ENCODE assay signal across 18 mouse cellular contexts in the genomic region with DNA sequence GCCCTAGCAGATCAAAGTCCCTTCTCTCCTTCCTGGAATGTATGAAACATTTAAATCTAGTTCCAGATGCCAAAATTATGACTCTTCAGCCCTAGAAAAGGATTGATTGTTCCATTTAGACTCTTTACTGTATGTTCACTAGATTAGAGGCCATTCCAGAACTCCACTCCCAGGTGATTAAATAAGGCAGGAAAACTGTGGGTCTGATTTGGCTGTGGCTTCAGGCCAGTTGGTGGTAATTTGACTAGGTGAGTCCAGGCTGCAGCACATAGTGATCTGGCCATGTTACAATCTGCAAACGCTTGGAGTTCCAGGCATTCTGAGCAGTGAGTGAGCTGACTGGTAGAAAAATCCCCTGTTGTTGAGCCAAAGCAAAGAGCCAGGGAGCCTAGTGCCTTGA.
DNase-seq lines count a peak whose midpoint lies in the region; ATAC-seq and TF ChIP-seq lines count a peak whose summit lies in the region.
"Had no signal": no experiment of that assay in that cellular context is flagged by ENCODE, and none has a peak within 500 bp of the region (broad histone marks: within the 10 kb centered on the region; RNA-seq: fewer than 3 reads in every experiment).

No protein-coding gene starts in this region.

- intact Hi-C loops in heart, postnatal 25 days (cut with DNase I), result no loop called here

- no peak for ATAC-seq in heart, postnatal 0 days (ENCODE audit: insufficient read depth, low read depth)
- ATAC-seq in lung, embryonic 14.5 days (ENCODE audit: insufficient read depth), result no peak; the same call in 1 of the 2 replicates
- ATAC-seq in stomach, postnatal 0 days (ENCODE audit: low FRiP score, low TSS enrichment), result 0 out of 2 replicates have a peak, but pooled peaks have one; percentile 54
- ATAC-seq: forebrain, postnatal 0 days; liver, embryonic 12.5 days; midbrain, embryonic 13.5 days; Patski had no signal

- TF ChIP-seq CTCF in heart, postnatal 0 days (IDR thresholded peaks at IDR 0.05; ENCODE audit: low read depth), result no peak
- TF ChIP-seq CTCF in lung, embryonic 14.5 days (IDR thresholded peaks at IDR 0.05; ENCODE audit: low read depth), result no peak
- no peak for TF ChIP-seq CTCF in stomach, postnatal 0 days (IDR thresholded peaks at IDR 0.05; ENCODE audit: low read depth)

- no peak overlapping the region for H3K4me3 ChIP-seq in heart, postnatal 0 days (ENCODE audit: low read depth, low read length)
- H3K4me3 ChIP-seq in lung, embryonic 14.5 days (ENCODE audit: low read depth, low read length), result no peak overlapping the region
- H3K4me3 ChIP-seq in stomach, postnatal 0 days (ENCODE audit: low read depth, low read length), result no peak overlapping the region
- H3K4me3 ChIP-seq: gastrocnemius, adult 2 months; hindbrain, embryonic 15.5 days; liver, embryonic 12.5 days; megakaryocyte, embryonic 14.5 days; midbrain, embryonic 13.5 days had no signal

- WGBS in heart, postnatal 0 days, result 35% methylated on average over 1 of the region's 1 CpGs
- 49% methylated on average over 1 of the region's 1 CpGs for WGBS in lung, embryonic 14.5 days
- 38% methylated on average over 1 of the region's 1 CpGs for WGBS in stomach, postnatal 0 days

- no peak overlapping the region for H3K4me2 ChIP-seq in heart, postnatal 0 days (ENCODE audit: low read depth, low read length)
- no peak overlapping the region for H3K4me2 ChIP-seq in lung, embryonic 14.5 days
- no peak overlapping the region for H3K4me2 ChIP-seq in stomach, postnatal 0 days (replicated peaks; ENCODE audit: low read depth)
- H3K4me2 ChIP-seq: hindbrain, embryonic 15.5 days; liver, embryonic 12.5 days; midbrain, embryonic 13.5 days had no signal

- no peaks in the 10 kb centered on the region for H3K27me3 ChIP-seq in heart, postnatal 0 days (ENCODE audit: control insufficient read depth, insufficient read depth, low read length)
- no peaks in the 10 kb centered on the region for H3K27me3 ChIP-seq in lung, embryonic 14.5 days (ENCODE audit: insufficient read depth, low read length)
- H3K27me3 ChIP-seq in stomach, postnatal 0 days (ENCODE audit: control insufficient read depth, insufficient read depth, low read length), result no peaks in the 10 kb centered on the region
- H3K27me3 ChIP-seq: hindbrain, embryonic 15.5 days; liver, embryonic 12.5 days; megakaryocyte, embryonic 14.5 days; midbrain, embryonic 13.5 days; Patski had no signal

- H3K4me1 ChIP-seq in heart, postnatal 0 days (ENCODE audit: control insufficient read depth, insufficient read depth), result peaks cover 6% of the 10 kb centered on the region; the same call in 1 of the 2 replicates
- H3K4me1 ChIP-seq in lung, embryonic 14.5 days (ENCODE audit: insufficient read depth), result 0 out of 2 replicates have a peak, but pooled peaks cover 3% of the 10 kb centered on the region
- H3K4me1 ChIP-seq in stomach, postnatal 0 days (replicated peaks; ENCODE audit: control insufficient read depth, insufficient read depth), result no peaks in the 10 kb centered on the region
- H3K4me1 ChIP-seq: hindbrain, embryonic 15.5 days; liver, embryonic 12.5 days; megakaryocyte, embryonic 14.5 days; midbrain, embryonic 13.5 days had no signal

- no peak overlapping the region for H3K9ac ChIP-seq in heart, postnatal 0 days (replicated peaks; ENCODE audit: low read depth, low read length)
- H3K9ac ChIP-seq in lung, embryonic 14.5 days, result no peak overlapping the region
- H3K9ac ChIP-seq in stomach, postnatal 0 days (ENCODE audit: low read length), result no peak overlapping the region
- H3K9ac ChIP-seq: forebrain, postnatal 0 days; hindbrain, embryonic 15.5 days; liver, embryonic 12.5 days; midbrain, embryonic 13.5 days had no signal

- TF ChIP-seq EP300 in heart, postnatal 0 days (IDR thresholded peaks at IDR 0.05; ENCODE audit: low read depth), result no peak
- TF ChIP-seq EP300 in stomach, postnatal 0 days (optimal IDR thresholded peaks at IDR 0.05), result no peak

- no peaks in the 10 kb centered on the region for H3K36me3 ChIP-seq in heart, postnatal 0 days (replicated peaks; ENCODE audit: control insufficient read depth, insufficient read depth, low read length)
- no peaks in the 10 kb centered on the region for H3K36me3 ChIP-seq in lung, embryonic 14.5 days (ENCODE audit: insufficient read depth)
- no peaks in the 10 kb centered on the region for H3K36me3 ChIP-seq in stomach, postnatal 0 days (ENCODE audit: control insufficient read depth, insufficient read depth, low read length)
- H3K36me3 ChIP-seq: hindbrain, embryonic 15.5 days; liver, embryonic 12.5 days; midbrain, embryonic 13.5 days had no signal

- peak; percentile 19 for DNase-seq in heart, postnatal 0 days (ENCODE audit: low spot score)
- no peak for DNase-seq in heart, postnatal 25 days (ENCODE audit: low spot score)
- peak; percentile 19 for DNase-seq in lung, embryonic 14.5 days
- no peak for DNase-seq in lung, postnatal 14 days
- DNase-seq in forelimb bud, embryonic 11.5 days (ENCODE audit: low read depth, low spot score), result peak; percentile 2
- DNase-seq in stomach, postnatal 0 days (ENCODE audit: low spot score), result peak; percentile 26
- DNase-seq in urinary bladder, postnatal 36 days (ENCODE audit: low spot score in 2 of 2), result no peak
- DNase-seq: adrenal gland, postnatal 36 days; cerebellum, adult 9-10 months; forebrain, postnatal 0 days; gastrocnemius, adult 2 months; kidney, postnatal 4 days; left cerebral cortex, postnatal 4 days had no signal

- H3K9me3 ChIP-seq in heart, postnatal 0 days (replicated peaks; ENCODE audit: control insufficient read depth, low read length), result no peaks in the 10 kb centered on the region
- no peaks in the 10 kb centered on the region for H3K9me3 ChIP-seq in lung, embryonic 14.5 days (ENCODE audit: low read depth, low read length)
- H3K9me3 ChIP-seq in stomach, postnatal 0 days (ENCODE audit: control insufficient read depth, low read length), result no peaks in the 10 kb centered on the region
- H3K9me3 ChIP-seq: hindbrain, embryonic 15.5 days; liver, embryonic 12.5 days; megakaryocyte, embryonic 14.5 days; midbrain, embryonic 13.5 days had no signal

- H3K27ac ChIP-seq in heart, postnatal 0 days (ENCODE audit: low read depth), result no peak overlapping the region
- H3K27ac ChIP-seq in lung, embryonic 14.5 days (ENCODE audit: low read depth), result no peak overlapping the region
- no peak overlapping the region for H3K27ac ChIP-seq in stomach, postnatal 0 days (replicated peaks)
- H3K27ac ChIP-seq: gastrocnemius, adult 2 months; hindbrain, embryonic 15.5 days; liver, embryonic 12.5 days; midbrain, embryonic 13.5 days had no signal

Comparison
In these comparisons a context has a peak if more than half of its experiments do, and no peak if none do; other contexts are left out.
1. DNase-seq: peak in heart, postnatal 0 days (single experiment), lung, embryonic 14.5 days (single experiment), forelimb bud, embryonic 11.5 days (single experiment) and stomach, postnatal 0 days (single experiment); none in heart, postnatal 25 days (single experiment), lung, postnatal 14 days (single experiment) and urinary bladder, postnatal 36 days (0 of 2).